Mouse (Mus musculus) heart, adult 2 months (tissue): ENCODE measurements at regions not wholly inside any gene's neighbourhood (a gene's known extent, or its start where the extent isn't known, plus 50 kb on each side); places are given as distances from the start of the nearest gene placed in this dataset.

Experiments
- DNase-seq, 2 experiments: peaks; one replicate each; pipeline ENCODE4 v3.0.0; 2021
- H3K27ac ChIP-seq: fragments of 200-600 bp; 2 replicates; pipeline ENCODE4 v1.8.1; 2022
- H3K27me3 ChIP-seq: fragments of 200-500 bp; 2 replicates; pipeline ENCODE4 v1.6.1; 2012; ENCODE audit warnings: mild to moderate bottlenecking, low read length, inconsistent platforms, mixed read lengths; ENCODE audit not compliant: control insufficient read depth, insufficient read depth
- H3K36me3 ChIP-seq: fragments of 200-500 bp; 2 replicates; pipeline ENCODE4 v1.6.1; 2012; ENCODE audit warnings: low read length, inconsistent platforms; ENCODE audit not compliant: control insufficient read depth, insufficient read depth
- H3K4me1 ChIP-seq: fragments of 200-500 bp; 2 replicates; pipeline ENCODE4 v1.6.1; 2011; ENCODE audit warnings: low read length; ENCODE audit not compliant: control insufficient read depth, insufficient read depth
- H3K4me3 ChIP-seq: fragments of 200-600 bp; 2 replicates; pipeline ENCODE4 v1.8.1; 2022
- H3K79me2 ChIP-seq: fragments of 200-500 bp; replicated peaks from 2 replicates; pipeline ENCODE4 v1.6.1; 2012; ENCODE audit warnings: mild to moderate bottlenecking, inconsistent platforms, low read length, moderate library complexity, mixed read lengths; ENCODE audit not compliant: control insufficient read depth, insufficient read depth
- H3K9ac ChIP-seq: fragments of 200-500 bp; 2 replicates; pipeline ENCODE4 v1.6.1; 2012; ENCODE audit warnings: low read depth, mild to moderate bottlenecking, control low read depth, inconsistent platforms, low read length, mixed read lengths
- CTCF ChIP-seq: fragments of 200-600 bp; IDR thresholded peaks from 2 replicates; pipeline ENCODE4 v1.8.1; 2022; ENCODE audit warnings: antibody characterized with exemption, mild to moderate bottlenecking, moderate library complexity
- EP300 ChIP-seq: fragments of 200-500 bp; IDR thresholded peaks from 2 replicates; pipeline ENCODE4 v1.6.1; 2011; ENCODE audit warnings: low read depth, low read length, control low read depth; ENCODE audit not compliant: insufficient read depth
- POLR2A ChIP-seq: fragments of 200-500 bp; IDR thresholded peaks from 2 replicates; pipeline ENCODE4 v1.6.1; 2011; ENCODE audit warnings: mild to moderate bottlenecking, low read depth, low read length, control low read depth; ENCODE audit not compliant: insufficient read depth
- WGBS: fragments of 180-500 bp; shearing (Covaris S2); methylation state at CpG from one replicate; pipeline ENCODE4 v1.1.7; 2018; 5-methylcytosine and 5-hydroxymethylcytosine counted together
- intact Hi-C: fragments of 180-260 bp; cut with DNase I; formaldehyde crosslinking; loops from one replicate; pipeline ENCODE4 v1.15.1; 2025

DNA sequence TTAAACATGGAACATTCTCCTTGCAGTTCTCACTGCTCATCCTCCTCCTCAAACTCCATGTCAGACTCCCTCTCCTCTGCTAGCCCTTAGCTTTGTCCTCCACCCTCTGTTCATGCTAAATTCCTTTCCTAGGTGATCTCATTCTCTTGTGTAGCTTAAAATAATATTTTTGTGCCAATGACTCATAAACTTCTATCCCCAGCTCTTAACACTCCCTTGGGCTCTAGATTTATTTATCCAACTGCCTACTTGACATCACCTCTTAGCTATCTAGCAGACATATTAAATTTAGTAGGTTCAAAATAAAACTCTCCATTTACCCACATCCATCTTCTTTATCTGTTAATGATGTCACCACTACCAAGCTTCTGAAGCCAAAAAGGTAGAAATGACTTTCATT is 1036.6 kb upstream of the Gm7489 start:
- Histone ChIP-seq H3K4me1 (no peaks in the 10 kb centered on the region), H3K79me2 (no peaks in the 10 kb centered on the region), H3K4me3 (no peak overlapping the region), H3K27ac (no peak overlapping the region), H3K27me3 (no peaks in the 10 kb centered on the region), H3K36me3 (no peaks in the 10 kb centered on the region), H3K9ac (no peak overlapping the region)
- intact Hi-C loops, result no loop called here
- DNase-seq, result no peak
- TF ChIP-seq EP300 (no peak), POLR2A (no peak), CTCF (no peak)

DNA sequence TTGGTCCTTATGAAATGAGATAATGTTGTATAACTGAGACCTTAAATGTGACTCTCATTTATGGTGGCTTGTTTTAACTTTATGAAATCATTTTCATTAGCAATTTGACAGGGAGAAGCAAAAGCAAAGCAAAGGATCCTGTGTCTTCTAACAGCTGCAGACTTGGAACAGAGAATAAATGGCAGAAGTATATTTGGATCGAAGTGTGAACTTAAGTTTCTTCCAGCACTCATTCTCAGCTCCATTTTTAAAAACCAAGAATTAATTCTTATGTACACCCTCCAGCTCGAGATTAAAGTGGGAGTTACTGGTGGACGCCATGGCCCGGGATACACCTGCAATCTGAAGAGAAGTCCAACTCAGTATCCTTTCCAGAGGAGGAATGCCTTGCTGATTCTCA is 1026.0 kb upstream of the Gm7489 start:
- Histone ChIP-seq H3K4me1 (no peaks in the 10 kb centered on the region), H3K27ac (no peak overlapping the region), H3K36me3 (no peaks in the 10 kb centered on the region), H3K4me3 (no peak overlapping the region), H3K79me2 (no peaks in the 10 kb centered on the region), H3K9ac (no peak overlapping the region), H3K27me3 (no peaks in the 10 kb centered on the region)
- WGBS, result 71% methylated on average over 4 of the region's 4 CpGs
- no peak for TF ChIP-seq EP300
- TF ChIP-seq POLR2A, result no peak
- intact Hi-C loops, result no loop called here
- DNase-seq, result no peak

DNA sequence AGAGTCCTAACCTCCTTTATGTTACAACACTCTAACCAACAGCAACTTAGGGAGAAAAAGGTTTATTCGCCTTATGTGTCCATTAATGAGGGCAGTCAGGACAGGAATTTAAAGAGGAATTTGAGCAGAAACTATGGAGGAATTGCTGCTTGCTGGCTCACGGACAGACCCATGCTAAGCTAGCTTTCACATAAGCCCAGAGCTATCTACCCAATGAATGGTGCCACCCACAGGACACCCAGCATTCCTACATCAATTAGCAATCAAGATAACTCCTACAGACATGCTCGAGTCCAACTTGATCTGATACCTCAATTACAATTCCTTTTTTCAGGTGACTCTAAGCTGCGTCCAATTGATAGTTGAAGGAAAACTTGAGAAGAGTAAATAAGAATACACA is 1021.2 kb upstream of the Gm7489 start:
- no peaks in the 10 kb centered on the region for H3K4me1 ChIP-seq
- H3K79me2 ChIP-seq, result no peaks in the 10 kb centered on the region
- no peak for DNase-seq
- no peak for TF ChIP-seq EP300
- no peak for TF ChIP-seq CTCF
- TF ChIP-seq POLR2A, result no peak
- intact Hi-C loops, result no loop called here
- no peaks in the 10 kb centered on the region for H3K36me3 ChIP-seq
- no peak overlapping the region for H3K4me3 ChIP-seq
- H3K27me3 ChIP-seq, result no peaks in the 10 kb centered on the region
- H3K9ac ChIP-seq, result no peak overlapping the region
- 84% methylated on average over 4 of the region's 4 CpGs for WGBS
- no peak overlapping the region for H3K27ac ChIP-seq

DNA sequence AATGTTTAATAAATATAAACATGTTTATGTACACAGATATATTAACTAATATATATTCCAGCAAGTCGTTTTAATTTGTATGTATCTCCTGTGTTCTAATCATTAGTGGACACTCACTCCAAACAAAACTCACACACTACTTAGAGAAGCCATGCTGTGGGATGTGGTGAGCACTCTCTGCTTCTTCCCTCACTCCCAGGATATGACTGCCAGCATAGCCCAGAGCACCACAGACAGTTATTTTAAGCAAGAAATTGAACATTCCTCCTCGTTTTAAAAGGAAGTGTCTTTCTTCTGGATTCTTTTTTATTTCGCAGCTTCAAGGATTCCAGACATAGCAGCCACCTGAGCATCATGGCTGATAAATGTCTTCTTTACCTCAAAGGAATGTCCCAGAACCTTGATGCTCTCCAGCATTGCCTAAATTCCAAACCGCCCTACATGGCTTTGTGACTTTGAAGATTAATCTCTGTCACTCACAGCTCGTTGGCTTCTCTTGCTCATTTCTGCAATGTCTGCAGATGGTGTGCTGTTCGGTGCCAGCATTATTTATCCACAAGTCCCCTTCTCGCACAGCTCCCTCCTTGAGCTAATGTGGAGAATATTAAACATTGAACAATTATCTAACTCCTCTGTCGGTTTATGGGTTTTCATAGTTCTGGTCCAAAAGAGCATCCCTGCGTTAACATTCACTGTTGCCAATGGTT is 992.3 kb upstream of the Gm7489 start:
- Histone ChIP-seq H3K27ac (no peak overlapping the region), H3K79me2 (no peaks in the 10 kb centered on the region), H3K4me1 (no peaks in the 10 kb centered on the region), H3K9ac (no peak overlapping the region), H3K27me3 (no peaks in the 10 kb centered on the region), H3K36me3 (no peaks in the 10 kb centered on the region), H3K4me3 (no peak overlapping the region)
- no peak for DNase-seq
- TF ChIP-seq CTCF (no peak), POLR2A (no peak), EP300 (no peak)
- intact Hi-C loops, result no loop called here
- WGBS, result 54% methylated on average over 9 of the region's 9 CpGs

DNA sequence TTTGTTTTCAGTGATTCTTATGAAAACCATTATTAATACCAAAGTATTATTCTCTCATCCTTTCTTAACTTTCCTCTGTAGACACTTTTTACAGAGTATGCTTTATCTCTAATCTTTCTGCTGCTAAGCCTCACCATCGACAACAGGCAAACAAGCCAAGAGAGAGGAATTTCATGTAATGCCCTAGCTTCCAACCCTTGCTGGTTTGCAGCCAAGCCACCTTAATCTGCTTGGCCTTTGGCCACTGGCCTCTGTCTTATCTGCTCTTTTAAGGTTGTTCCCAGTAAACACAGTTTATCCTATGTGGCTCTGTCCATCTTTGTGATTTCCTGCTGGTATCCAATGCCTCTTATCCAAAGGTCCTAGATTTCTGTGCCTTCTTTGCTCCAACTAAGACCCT is 986.6 kb upstream of the Gm7489 start:
- H3K27ac ChIP-seq, result no peak overlapping the region
- no peaks in the 10 kb centered on the region for H3K79me2 ChIP-seq
- intact Hi-C loops, result no loop called here
- no peaks in the 10 kb centered on the region for H3K4me1 ChIP-seq
- peak in 1 of 2 experiments; percentile 23 for DNase-seq
- no peak overlapping the region for H3K9ac ChIP-seq
- TF ChIP-seq EP300 (no peak), POLR2A (no peak), CTCF (no peak)
- no peaks in the 10 kb centered on the region for H3K36me3 ChIP-seq
- 16% methylated on average over 1 of the region's 1 CpGs for WGBS
- no peak overlapping the region for H3K4me3 ChIP-seq
- no peaks in the 10 kb centered on the region for H3K27me3 ChIP-seq

DNA sequence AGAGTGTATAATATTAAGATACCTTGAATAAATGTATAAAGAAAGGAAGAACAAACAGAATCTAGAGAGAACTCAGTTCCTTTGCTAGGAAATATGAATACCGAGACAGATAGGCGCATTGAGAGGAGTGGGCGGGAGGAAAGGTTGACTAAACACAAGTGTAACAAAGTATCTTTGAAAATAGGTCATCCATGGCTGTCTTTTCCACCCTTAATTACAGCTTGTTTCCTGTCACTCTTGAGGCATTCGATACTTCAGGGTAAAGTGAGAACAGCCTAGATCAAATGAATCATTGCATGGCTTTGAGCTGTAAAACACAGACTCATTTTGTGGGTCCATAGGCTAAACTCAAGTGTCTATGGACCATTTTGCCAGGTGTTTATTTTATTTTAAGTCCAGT is 985.3 kb upstream of the Gm7489 start:
- intact Hi-C loops, result no loop called here
- TF ChIP-seq POLR2A, result no peak
- Histone ChIP-seq H3K27ac (no peak overlapping the region), H3K27me3 (no peaks in the 10 kb centered on the region), H3K4me1 (no peaks in the 10 kb centered on the region), H3K4me3 (no peak overlapping the region), H3K79me2 (no peaks in the 10 kb centered on the region), H3K36me3 (no peaks in the 10 kb centered on the region), H3K9ac (no peak overlapping the region)
- no peak for DNase-seq
- 79% methylated on average over 4 of the region's 4 CpGs for WGBS

DNA sequence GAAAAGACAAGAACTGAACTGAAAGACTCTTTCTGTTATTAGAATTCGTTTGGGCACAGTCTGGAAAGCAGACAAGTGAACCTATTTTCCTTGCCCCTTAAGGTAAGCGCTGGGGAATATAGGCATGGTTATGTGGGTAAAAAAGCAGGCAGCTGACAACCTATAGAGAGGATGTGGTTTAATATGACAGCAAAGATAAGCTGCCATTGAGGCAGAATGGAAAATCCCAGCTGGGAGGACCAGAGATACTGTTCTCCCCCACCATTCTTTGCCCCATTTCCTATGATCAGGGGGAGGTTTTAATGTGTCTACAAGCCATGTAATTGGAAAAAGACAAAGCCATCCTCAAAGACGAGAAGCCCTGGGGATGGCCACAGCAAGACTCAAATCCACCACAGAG is 984.9 kb upstream of the Gm7489 start:
- no peaks in the 10 kb centered on the region for H3K4me1 ChIP-seq
- no peak for DNase-seq
- 68% methylated on average over 3 of the region's 3 CpGs for WGBS
- H3K27me3 ChIP-seq, result no peaks in the 10 kb centered on the region
- no peak overlapping the region for H3K9ac ChIP-seq
- intact Hi-C loops, result no loop called here
- H3K4me3 ChIP-seq, result no peak overlapping the region
- TF ChIP-seq CTCF, result no peak
- no peak for TF ChIP-seq EP300
- H3K79me2 ChIP-seq, result no peaks in the 10 kb centered on the region
- no peak overlapping the region for H3K27ac ChIP-seq
- no peaks in the 10 kb centered on the region for H3K36me3 ChIP-seq
